Mouse (Mus musculus) kidney, embryonic 16.5 days (tissue): Measurements from ENCODE around the gene Fam84b. TPM values are rescaled to one million over a fixed set of nuclear protein-coding genes. Genes with fewer than 3 reads are reported as not detected.

ENCODE experiments used
- ATAC-seq: fragments of 200-750 bp; cut with Nextera tagmentation; 2 replicates; pipeline ENCODE4 v1.8.0; 2017; ENCODE audit warnings: moderate TSS enrichment; ENCODE audit not compliant: low FRiP score, low TSS enrichment
- H3K27ac ChIP-seq: fragments of 300-500 bp; sonication (generic); 2 replicates; pipeline ENCODE4 v1.5.1; 2014; ENCODE audit warnings: low read length
- H3K27me3 ChIP-seq: fragments of 300-500 bp; sonication (generic); 2 replicates; pipeline ENCODE4 v1.6.1; 2014; ENCODE audit warnings: low read length, control low read depth, mixed read lengths; ENCODE audit not compliant: insufficient read depth
- H3K36me3 ChIP-seq: fragments of 300-500 bp; sonication (generic); 2 replicates; pipeline ENCODE4 v1.6.1; 2014; ENCODE audit warnings: low read length, control low read depth, mixed read lengths; ENCODE audit not compliant: insufficient read depth
- H3K4me1 ChIP-seq: fragments of 300-500 bp; sonication (generic); 2 replicates; pipeline ENCODE4 v1.6.1; 2014; ENCODE audit warnings: low read length, control low read depth, mixed read lengths; ENCODE audit not compliant: insufficient read depth
- H3K4me2 ChIP-seq: fragments of 300-500 bp; sonication (generic); replicated peaks from 2 replicates; pipeline ENCODE4 v1.6.1; 2014; ENCODE audit warnings: low read depth, low read length
- H3K4me3 ChIP-seq: fragments of 300-500 bp; sonication (generic); 2 replicates; pipeline ENCODE4 v1.5.1; 2014; ENCODE audit warnings: mild to moderate bottlenecking, low read length
- H3K9ac ChIP-seq: fragments of 300-500 bp; sonication (generic); replicated peaks from 2 replicates; pipeline ENCODE4 v1.6.1; 2014; ENCODE audit warnings: low read length
- H3K9me3 ChIP-seq: fragments of 300-500 bp; sonication (generic); 2 replicates; pipeline ENCODE4 v1.6.1; 2016; ENCODE audit warnings: low read length, control low read depth
- whole genome bisulfite sequencing: fragments of 180-500 bp; shearing (Covaris S2); extraction: QIAGEN DNeasy Blood & Tissue Kit; methylation state at CpG from one replicate; pipeline ENCODE4 v1.1.7; 2014; 5-methylcytosine and 5-hydroxymethylcytosine counted together
- polyA plus RNA-seq: library from polyadenylated mRNA; unstranded; fragments of >200 nt; fragmentation: Nextera tagmentation; extraction: Ambion mirVana; gene quantifications from 2 replicates; pipeline ENCODE4 v1.2.1, GENCODE M21; 2015

Gene Fam84b
- polyA plus RNA-seq, 1 experiment from 2014 or later = 26.5 TPM

DNA sequence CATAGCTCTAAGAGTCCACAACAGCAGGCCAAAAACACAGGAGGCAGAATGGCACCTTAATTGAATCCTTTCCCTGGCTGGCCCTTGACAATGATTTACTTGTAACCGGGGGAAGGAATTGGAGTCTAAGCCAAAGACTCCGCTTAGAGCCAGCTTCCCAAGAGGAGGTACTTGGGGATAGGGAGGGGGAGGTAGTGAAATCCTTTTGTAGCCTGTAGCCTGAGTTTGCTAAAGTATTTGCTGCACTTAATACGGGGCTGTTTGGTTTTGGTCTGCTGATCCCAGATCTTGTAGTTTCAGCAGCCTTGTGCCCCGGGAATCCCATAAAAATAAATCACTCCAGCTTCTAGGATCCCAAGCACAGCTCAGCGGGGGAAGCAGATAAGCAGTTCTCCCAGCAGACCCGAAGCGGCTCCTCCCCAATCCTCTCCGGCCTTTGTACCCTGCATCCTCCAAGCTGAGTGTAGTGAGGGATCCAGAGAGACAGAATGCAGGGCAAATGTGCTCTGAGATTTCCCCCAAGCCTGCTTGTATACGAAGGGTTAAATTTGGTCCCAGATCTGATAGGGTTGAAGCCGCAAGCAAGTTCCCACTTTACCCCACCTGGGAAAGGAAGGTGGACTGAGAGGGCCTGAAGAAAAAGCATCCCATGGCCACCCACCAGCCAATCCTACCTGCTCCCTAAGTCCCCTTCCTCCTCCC lies 31.3 kb downstream of the Fam84b start:
- Histone ChIP-seq H3K27me3 (no peaks in the 10 kb centered on the region), H3K27ac (peak overlapping the region; percentile 97), H3K4me2 (peak overlapping the region; percentile 98), H3K9me3 (no peaks in the 10 kb centered on the region), H3K36me3 (peaks cover 9% of the 10 kb centered on the region; the same call in 1 of the 2 replicates), H3K9ac (peak overlapping the region; percentile 89), H3K4me3 (peak overlapping the region; percentile 89), H3K4me1 (peaks cover 22% of the 10 kb centered on the region)
- WGBS = 1% methylated on average over 10 of the region's 10 CpGs
- ATAC-seq = peak; percentile 57

DNA sequence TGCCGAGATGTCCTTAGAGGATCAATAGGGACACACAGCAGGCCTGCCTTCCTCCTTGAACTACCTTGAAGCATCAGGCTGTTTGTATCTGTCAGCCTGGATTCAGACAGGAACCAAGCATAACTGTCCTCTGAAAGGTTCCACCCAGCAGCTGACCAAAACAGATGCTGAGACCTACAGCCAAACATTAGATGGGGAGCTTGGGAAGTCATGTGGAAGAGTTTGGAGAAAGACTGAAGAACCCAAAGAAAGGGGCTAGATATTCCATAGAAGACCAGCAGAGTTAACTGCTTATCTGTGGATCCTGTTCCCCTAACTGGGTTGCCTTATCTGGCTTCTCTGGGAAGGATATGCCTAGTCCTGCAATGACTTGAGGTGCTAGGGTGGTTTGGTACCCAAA lies 35.1 kb downstream of the Fam84b start:
- Histone ChIP-seq H3K4me1 (peaks cover 18% of the 10 kb centered on the region), H3K36me3 (peaks cover 9% of the 10 kb centered on the region; the same call in 1 of the 2 replicates), H3K27ac (no peak overlapping the region), H3K9me3 (no peaks in the 10 kb centered on the region), H3K27me3 (no peaks in the 10 kb centered on the region), H3K4me3 (no peak overlapping the region), H3K9ac (no peak overlapping the region), H3K4me2 (no peak overlapping the region)
- WGBS = 85% methylated on average over 1 of the region's 1 CpGs
- ATAC-seq = no peak

DNA sequence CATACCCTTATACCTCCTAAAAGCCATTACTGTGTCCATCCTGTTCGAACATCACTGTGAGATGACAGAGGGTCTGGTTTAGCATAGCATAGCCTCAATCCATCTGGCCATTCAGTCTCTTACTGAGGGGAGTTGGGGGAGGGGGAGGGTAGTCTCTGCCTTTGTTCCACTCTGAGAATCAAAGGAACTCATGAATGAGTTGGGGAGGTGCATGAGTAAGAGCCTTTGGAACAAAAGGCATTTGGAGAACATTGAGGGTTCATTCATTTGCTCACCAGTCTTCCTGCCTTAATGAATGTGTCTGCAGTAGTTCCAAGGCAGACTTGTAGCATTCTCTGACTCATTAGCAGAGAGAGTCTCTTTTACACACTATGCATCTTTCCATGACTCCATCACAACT lies 37.1 kb downstream of the Fam84b start:
- Histone ChIP-seq H3K9me3 (no peaks in the 10 kb centered on the region), H3K4me2 (no peak overlapping the region), H3K27ac (no peak overlapping the region), H3K4me3 (no peak overlapping the region), H3K27me3 (no peaks in the 10 kb centered on the region), H3K4me1 (peaks cover 12% of the 10 kb centered on the region), H3K9ac (no peak overlapping the region), H3K36me3 (peaks cover 9% of the 10 kb centered on the region; the same call in 1 of the 2 replicates)
- no peak for ATAC-seq
- 50% methylated on average over 1 of the region's 1 CpGs for WGBS

DNA sequence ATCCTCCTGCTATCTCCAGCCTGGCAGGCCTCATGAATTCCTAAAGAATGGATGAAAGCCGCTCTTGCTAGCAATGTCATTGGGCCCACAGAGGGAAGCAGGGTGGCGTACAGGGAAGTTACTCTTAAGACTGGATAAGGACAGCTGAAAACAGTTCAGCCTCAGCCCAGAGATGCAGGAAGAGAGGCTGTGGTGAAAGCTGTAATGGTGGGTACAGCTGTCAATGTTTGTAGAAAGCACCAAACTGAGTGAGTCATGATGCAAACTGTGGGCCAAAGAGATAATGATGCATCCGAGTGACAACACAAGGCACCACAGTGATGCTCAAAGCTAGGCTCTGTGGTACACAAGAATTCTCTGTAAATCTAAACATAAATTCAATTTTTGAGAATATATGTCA lies 39.0 kb downstream of the Fam84b start:
- Histone ChIP-seq H3K4me2 (no peak overlapping the region), H3K4me1 (no peaks in the 10 kb centered on the region), H3K9me3 (no peaks in the 10 kb centered on the region), H3K9ac (no peak overlapping the region), H3K27ac (no peak overlapping the region), H3K36me3 (no peaks in the 10 kb centered on the region; the same call in 1 of the 2 replicates), H3K4me3 (no peak overlapping the region), H3K27me3 (no peaks in the 10 kb centered on the region)
- no peak for ATAC-seq
- WGBS = 89% methylated on average over 3 of the region's 3 CpGs

DNA sequence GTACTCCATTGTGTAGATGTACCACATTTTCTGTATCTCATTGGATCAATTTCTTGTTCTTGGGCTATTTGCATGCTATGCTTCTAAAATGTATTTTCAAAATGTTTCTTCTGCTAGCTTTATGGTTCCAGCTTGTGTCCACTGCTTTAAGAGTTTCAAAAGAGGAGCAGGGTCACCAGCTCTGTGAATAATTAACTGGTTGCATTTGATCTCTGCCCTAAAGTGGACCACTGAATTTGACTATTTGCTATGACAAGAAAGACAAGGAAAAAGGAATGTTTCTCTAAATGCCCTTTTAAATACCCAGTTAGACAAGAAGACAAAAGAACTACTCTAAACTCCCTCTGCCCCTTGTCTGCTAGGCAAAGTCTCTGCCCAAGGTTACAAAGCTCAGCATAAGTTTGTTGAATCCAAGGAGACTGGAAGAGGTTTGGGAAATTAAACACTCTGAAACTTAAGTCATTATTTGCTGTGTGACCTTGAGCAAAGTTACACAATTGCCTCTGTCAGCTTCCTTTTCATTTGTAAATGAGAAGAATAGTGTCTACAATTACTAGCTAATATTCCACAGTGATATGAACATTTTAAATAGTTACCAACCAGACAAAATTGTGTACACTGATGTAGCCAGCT lies 60.4 kb downstream of the Fam84b start:
- Histone ChIP-seq H3K4me3 (no peak overlapping the region), H3K27ac (no peak overlapping the region), H3K27me3 (no peaks in the 10 kb centered on the region), H3K9me3 (peaks cover 2% of the 10 kb centered on the region; the same call in 1 of the 2 replicates), H3K9ac (no peak overlapping the region), H3K4me1 (no peaks in the 10 kb centered on the region), H3K4me2 (no peak overlapping the region), H3K36me3 (no peaks in the 10 kb centered on the region)
- ATAC-seq = no peak

DNA sequence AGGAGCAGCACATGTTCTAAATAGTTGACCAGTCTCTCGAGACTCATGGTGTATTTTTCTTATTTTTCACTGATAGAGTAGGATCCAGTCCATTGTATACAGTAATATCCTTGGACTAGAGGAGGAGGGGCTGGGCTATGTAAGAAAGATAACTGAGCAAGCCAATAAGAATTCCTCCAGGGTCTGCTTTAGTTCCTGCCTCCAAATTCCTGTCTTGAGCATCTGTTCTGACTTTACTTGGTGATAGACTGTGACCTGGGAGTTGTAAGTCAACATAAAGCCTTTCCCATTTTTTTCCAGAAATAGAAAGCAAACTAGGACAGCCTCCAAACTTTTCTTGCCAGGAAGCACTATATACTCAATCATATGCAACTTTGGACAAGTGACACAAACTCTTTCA lies 64.5 kb downstream of the Fam84b start:
- WGBS = 76% methylated on average over 1 of the region's 1 CpGs
- H3K9me3 ChIP-seq = no peaks in the 10 kb centered on the region
- H3K4me3 ChIP-seq = no peak overlapping the region
- no peaks in the 10 kb centered on the region for H3K4me1 ChIP-seq
- no peaks in the 10 kb centered on the region for H3K36me3 ChIP-seq
- H3K4me2 ChIP-seq = no peak overlapping the region
- H3K27me3 ChIP-seq = no peaks in the 10 kb centered on the region
- no peak overlapping the region for H3K27ac ChIP-seq
- ATAC-seq = no peak
- no peak overlapping the region for H3K9ac ChIP-seq

DNA sequence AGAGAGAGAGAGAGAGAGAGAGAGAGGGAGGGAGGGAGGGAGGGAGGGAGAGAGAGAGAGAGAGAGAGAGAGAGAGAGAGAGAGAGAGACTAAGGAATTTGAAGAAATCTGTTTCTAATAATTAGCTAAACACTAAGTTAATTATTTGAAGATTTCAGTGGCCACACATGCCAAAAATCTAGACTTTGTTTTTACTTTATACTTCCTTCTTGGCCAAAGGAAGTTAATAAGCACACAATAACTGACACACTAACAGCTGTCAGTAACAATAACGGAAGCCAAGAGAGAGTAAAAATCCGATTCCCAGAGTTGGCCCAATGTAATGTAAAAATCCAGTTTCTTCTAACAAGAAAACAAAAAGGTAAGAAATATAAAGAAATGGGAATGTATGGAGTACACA lies 69.8 kb downstream of the Fam84b start:
- Histone ChIP-seq H3K4me3 (no peak overlapping the region), H3K9me3 (no peaks in the 10 kb centered on the region), H3K36me3 (no peaks in the 10 kb centered on the region), H3K27ac (no peak overlapping the region), H3K27me3 (no peaks in the 10 kb centered on the region), H3K4me1 (no peaks in the 10 kb centered on the region), H3K9ac (no peak overlapping the region), H3K4me2 (no peak overlapping the region)
- 72% methylated on average over 2 of the region's 2 CpGs for WGBS
- ATAC-seq = no peak

DNA sequence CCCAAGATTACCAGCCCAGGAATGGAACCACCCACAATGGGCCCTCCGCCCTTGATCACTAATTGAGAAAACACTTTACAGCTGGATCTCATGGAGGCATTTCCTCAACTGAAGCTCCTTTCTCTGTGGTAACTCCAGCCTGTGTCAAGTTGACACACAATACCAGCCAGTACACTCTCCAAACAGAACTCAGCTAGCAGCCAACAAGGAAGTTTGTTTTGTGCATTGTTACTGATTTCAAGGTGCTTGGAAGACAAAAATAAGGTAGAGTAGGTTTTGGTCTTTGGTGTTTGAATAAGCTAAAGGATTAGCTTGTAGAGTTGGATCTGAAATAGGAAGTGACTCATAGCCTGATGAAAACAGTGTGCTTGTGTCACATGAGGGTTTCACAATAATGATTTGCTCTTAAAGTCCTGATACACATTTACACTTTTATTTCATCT lies 74.0 kb downstream of the Fam84b start:
- Histone ChIP-seq H3K9me3 (no peaks in the 10 kb centered on the region), H3K4me2 (no peak overlapping the region), H3K4me1 (no peaks in the 10 kb centered on the region), H3K36me3 (no peaks in the 10 kb centered on the region), H3K9ac (no peak overlapping the region), H3K27me3 (no peaks in the 10 kb centered on the region), H3K4me3 (no peak overlapping the region), H3K27ac (no peak overlapping the region)
- no peak for ATAC-seq
- WGBS = 63% methylated on average over 1 of the region's 1 CpGs

DNA sequence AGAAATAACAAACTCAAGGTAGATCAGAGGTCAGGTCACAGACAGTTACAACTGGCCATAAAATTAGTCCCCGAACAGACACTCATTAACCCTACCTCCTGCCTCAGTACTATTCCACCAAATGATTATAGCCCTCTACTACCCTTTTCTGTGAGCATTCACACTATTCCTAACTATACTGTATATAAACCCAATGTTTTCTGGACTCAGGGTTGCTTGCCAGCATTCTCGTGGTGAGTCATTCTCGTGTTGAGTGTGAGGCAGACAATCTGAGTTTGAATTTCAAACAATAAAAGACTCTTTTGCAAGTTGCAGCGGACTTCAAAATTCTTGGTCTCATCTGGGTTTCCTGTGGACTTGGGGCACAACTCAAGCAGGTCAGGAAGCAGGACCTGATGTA lies 74.5 kb downstream of the Fam84b start:
- no peak overlapping the region for H3K9ac ChIP-seq
- no peak overlapping the region for H3K27ac ChIP-seq
- H3K36me3 ChIP-seq = no peaks in the 10 kb centered on the region
- ATAC-seq = no peak
- no peaks in the 10 kb centered on the region for H3K27me3 ChIP-seq
- H3K4me3 ChIP-seq = no peak overlapping the region
- 66% methylated on average over 4 of the region's 4 CpGs for WGBS
- no peak overlapping the region for H3K4me2 ChIP-seq
- no peaks in the 10 kb centered on the region for H3K4me1 ChIP-seq
- H3K9me3 ChIP-seq = no peaks in the 10 kb centered on the region
